Mouse (Mus musculus): ENCODE measurements around the gene Evi2. TPM values are rescaled to one million over a fixed set of nuclear protein-coding genes. Genes with fewer than 3 reads are reported as not detected.
A peak's percentile ranks its signal among the peaks of the same experiment; 100 is the strongest.

Evi2 gene
- total and polyA plus RNA-seq, 3 experiments: 1.2 to 6.2 (median 2.8) TPM

- Histone ChIP-seq H3K27me3 (replicated peaks) (no peaks in the 10 kb centered on the region), H3K4me2 (ENCODE audit: insufficient read depth, low read depth, poor library complexity, severe bottlenecking) (peak overlapping the region; percentile 98), H3K4me1 (ENCODE audit: control insufficient read depth in 1 of 2, insufficient read depth in 2 of 2) (peaks cover 19 to 60% of the 10 kb centered on the region in 2 experiments), H3K4me3 (replicated peaks in 1 of 3; ENCODE audit: low read depth in 2 of 3, low read length in 2 of 3, poor library complexity in 1 of 3) (peak overlapping the region in 1 of 3 experiments; percentile 41), H3K36me3 (replicated peaks in 1 of 2; ENCODE audit: control insufficient read depth in 1 of 2, insufficient read depth in 1 of 2, low read length in 1 of 2) (peaks cover 19 to 38% of the 10 kb centered on the region in 2 experiments), H3K9ac (ENCODE audit: insufficient read depth, low read depth) (peak overlapping the region; percentile 82), H3K79me2 (replicated peaks; ENCODE audit: control insufficient read depth, extremely low read depth, insufficient read depth, poor library complexity, severe bottlenecking) (peaks cover 69% of the 10 kb centered on the region), H3K9me3 (replicated peaks; ENCODE audit: low read length) (no peaks in the 10 kb centered on the region), H3K27ac (ENCODE audit: insufficient read depth, low read depth) (peak overlapping the region; percentile 85)
- TF ChIP-seq SIN3A (IDR thresholded peaks at IDR 0.05; ENCODE audit: low read length): no peak
- TF ChIP-seq ETS1 (conservative IDR thresholded peaks at IDR 0.05; ENCODE audit: low read depth, low read length): peak; percentile 94
- TF ChIP-seq IRF4 (IDR thresholded peaks at IDR 0.05; ENCODE audit: low read depth, low read length): peak; percentile 88
- no peak for TF ChIP-seq ZC3H11A (IDR thresholded peaks at IDR 0.05; ENCODE audit: low read depth, low read length)
- TF ChIP-seq ZKSCAN1 (IDR thresholded peaks at IDR 0.05; ENCODE audit: borderline replicate concordance, low read depth, low read length): no peak
- 0 out of 2 replicates have a peak, but pooled peaks have one; percentile 42 for TF ChIP-seq HCFC1 (IDR thresholded peaks at IDR 0.05; ENCODE audit: low read depth, low read length)
- peak; percentile 70; the same call in 1 of the 2 replicates for TF ChIP-seq MAFK (IDR thresholded peaks at IDR 0.05; ENCODE audit: insufficient replicate concordance, low read length)
- no peak; the same call in 1 of the 2 replicates for TF ChIP-seq RCOR1 (conservative IDR thresholded peaks at IDR 0.05; ENCODE audit: low read depth, low read length)
- peak; percentile 3; the same call in 1 of the 2 replicates for TF ChIP-seq SMC3 (IDR thresholded peaks at IDR 0.05; ENCODE audit: low read depth, low read length)
- TF ChIP-seq NRF1 (IDR thresholded peaks at IDR 0.05; ENCODE audit: low read depth, low read length): no peak
- no peak for TF ChIP-seq KAT2A (IDR thresholded peaks at IDR 0.05; ENCODE audit: insufficient replicate concordance, low read length)
- peak; percentile 78; the same call in 1 of the 2 replicates for TF ChIP-seq TCF12 (IDR thresholded peaks at IDR 0.05; ENCODE audit: low read depth, low read length)
- no peak for TF ChIP-seq USF2 (conservative IDR thresholded peaks at IDR 0.05; ENCODE audit: low read depth, low read length)
- no peak; the same call in 1 of the 2 replicates for TF ChIP-seq MXI1 (IDR thresholded peaks at IDR 0.05; ENCODE audit: low read depth, low read length)
- TF ChIP-seq UBTF (IDR thresholded peaks at IDR 0.05; ENCODE audit: low read depth, low read length): no peak
- peak; percentile 80; the same call in 1 of the 2 replicates for TF ChIP-seq POLR2AphosphoS2 (IDR thresholded peaks at IDR 0.05; ENCODE audit: low read depth, low read length)
- peak; percentile 57 for TF ChIP-seq BHLHE40 (IDR thresholded peaks at IDR 0.05; ENCODE audit: low read depth, low read length)
- TF ChIP-seq RAD21 (IDR thresholded peaks at IDR 0.05; ENCODE audit: low read depth, low read length): peak; percentile 12
- TF ChIP-seq CHD1 (IDR thresholded peaks at IDR 0.05; ENCODE audit: low read depth, low read length): peak; percentile 70; the same call in 1 of the 2 replicates
- TF ChIP-seq MAZ (IDR thresholded peaks at IDR 0.05; ENCODE audit: low read depth, low read length): no peak
- no peak for TF ChIP-seq PAX5 (IDR thresholded peaks at IDR 0.05; ENCODE audit: low read length)
- TF ChIP-seq POLR2A (IDR thresholded peaks at IDR 0.05; ENCODE audit: low read depth, low read length): peak; percentile 62; the same call in 1 of the 2 replicates
- peak; percentile 72; the same call in 1 of the 2 replicates for TF ChIP-seq MYC (IDR thresholded peaks at IDR 0.05; ENCODE audit: low read depth, low read length)
- no peak for TF ChIP-seq USF1 (IDR thresholded peaks at IDR 0.05; ENCODE audit: low read depth, low read length)
- TF ChIP-seq ELF1 (IDR thresholded peaks at IDR 0.05; ENCODE audit: low read depth, low read length): peak; percentile 78
- TF ChIP-seq TBP (conservative IDR thresholded peaks at IDR 0.05; ENCODE audit: low read depth, low read length): peak; percentile 97
- peak; percentile 86 for TF ChIP-seq JUND (conservative IDR thresholded peaks at IDR 0.05; ENCODE audit: low read depth, low read length)
- TF ChIP-seq CTCF (conservative IDR thresholded peaks at IDR 0.05 in 1 of 2, IDR thresholded peaks at IDR 0.05 in 1 of 2; ENCODE audit: low read depth in 2 of 2, low read length in 2 of 2): no peak
- TF ChIP-seq ZMIZ1 (IDR thresholded peaks at IDR 0.05; ENCODE audit: low read depth, low read length): no peak; the same call in 1 of the 2 replicates
- peak; percentile 98 for TF ChIP-seq MEF2A (IDR thresholded peaks at IDR 0.05; ENCODE audit: borderline replicate concordance, low read depth, low read length)
- TF ChIP-seq MAX (IDR thresholded peaks at IDR 0.05; ENCODE audit: low read length): no peak
- no peak for TF ChIP-seq GABPA (IDR thresholded peaks at IDR 0.05; ENCODE audit: insufficient replicate concordance, low read depth, low read length)
- TF ChIP-seq ZNF384 (IDR thresholded peaks at IDR 0.05; ENCODE audit: low read depth, low read length): no peak
- TF ChIP-seq EP300 (IDR thresholded peaks at IDR 0.05; ENCODE audit: low read length): peak; percentile 87; the same call in 1 of the 2 replicates
- TF ChIP-seq E2F4 (IDR thresholded peaks at IDR 0.05; ENCODE audit: insufficient replicate concordance, low read depth, low read length): no peak
- TF ChIP-seq CHD2 (IDR thresholded peaks at IDR 0.05; ENCODE audit: low read length): peak; percentile 49; the same call in 1 of the 2 replicates
- no peak for TF ChIP-seq NELFE (IDR thresholded peaks at IDR 0.05; ENCODE audit: low read depth, low read length)
- TF ChIP-seq JUN (IDR thresholded peaks at IDR 0.05; ENCODE audit: insufficient read depth, low read depth, low read length): peak; percentile 48; the same call in 1 of the 2 replicates
- in situ Hi-C loops (cut with MboI; ENCODE audit: low pct_ligation_motif_present, low pct_unique_long_range_greater_than_20kb, low sequenced_read_pairs): no loop called here
- dilution Hi-C loops (cut with MboI; ENCODE audit: extremely low pct_ligation_motif_present, extremely low pct_unique_long_range_greater_than_20kb, low sequenced_read_pairs): no loop called here
- DNase-seq (ENCODE audit: extremely low read depth): peak; percentile 98
Measured at GRCm38 (mm10) chr11:79519878-79520291, 10.5 kb downstream of the Evi2 start.

All from CH12.LX (cell line).